Mouse (Mus musculus) ovary, adult 10 weeks (tissue): ENCODE measurements around the gene Arhgap11a. TPM values are rescaled to one million over a fixed set of nuclear protein-coding genes. Genes with fewer than 3 reads are reported as not detected.

Source experiments
- polyA plus RNA-seq: library from polyadenylated mRNA; stranded (reverse); fragments of 350-450 nt; fragmentation: Illumina TruSeq; extraction: RNeasy Lipid Tissue Mini Kit (QIAGEN cat#74804); gene quantifications from one replicate; pipeline ENCODE4 v1.2.3, GENCODE M21; 2014

The Arhgap11a gene
- polyA plus RNA-seq = 41.2 TPM

DNA sequence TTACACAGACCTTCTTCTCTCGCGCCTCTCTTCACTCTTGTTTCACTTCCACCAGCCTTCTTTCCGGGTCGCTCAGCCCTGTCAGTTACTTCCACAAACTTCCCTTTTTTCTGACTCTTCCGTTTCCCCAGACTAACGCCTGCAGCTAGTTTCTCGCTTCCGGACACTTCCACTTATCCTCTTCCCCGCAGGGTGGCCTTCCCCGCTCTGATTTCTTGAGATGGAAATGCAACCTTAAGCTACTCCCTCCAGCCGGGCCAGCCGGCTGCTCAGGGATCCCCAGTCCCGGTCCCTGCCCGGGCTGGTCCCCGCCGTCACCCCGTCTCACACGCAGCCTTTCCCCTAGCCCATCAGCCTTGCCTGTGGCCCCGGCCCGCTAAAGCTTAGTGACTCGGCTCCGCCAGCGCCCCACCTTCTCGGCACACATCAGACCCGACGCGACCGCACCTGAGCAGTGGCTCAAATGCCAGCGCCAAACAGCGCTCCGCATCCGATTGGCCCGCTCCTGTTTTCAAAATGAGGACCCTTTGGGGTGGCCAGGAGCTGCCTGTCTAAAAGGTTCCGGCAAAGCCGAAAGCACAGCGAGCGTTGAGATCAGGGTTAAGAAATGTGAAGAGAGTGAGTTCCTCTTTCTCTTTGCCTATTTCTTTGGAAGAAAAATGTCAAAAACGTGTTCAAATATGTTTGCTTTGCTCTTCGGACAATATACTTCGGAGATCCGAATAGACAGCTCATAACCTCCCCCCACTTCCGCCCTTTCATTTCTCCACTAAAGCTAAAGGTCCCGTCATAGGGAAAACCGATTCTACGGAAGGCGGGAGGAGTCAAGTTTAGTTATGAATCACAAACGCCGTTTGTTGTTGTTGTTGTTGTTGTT is at the start of gene Arhgap11a:
Gene Arhgap11a (minus strand): TSS at position 417 of the 877 bp plus-strand sequence.

GRCm38 (mm10) chr2:113828943-113829882 is 19.2 kb downstream of the Arhgap11a start, which contains the start of gene Scg5:
Gene Scg5, minus strand, starts transcription at chr2:113829121.

Other genes with a start within 250 kb of the Arhgap11a start
- 83.2 TPM for gene Grem1, start 90.0 kb downstream of the Arhgap11a start, polyA plus RNA-seq
- gene Scg5, start 19.5 kb downstream of the Arhgap11a start, polyA plus RNA-seq = 16.4 TPM
- not detected for gene Gjd2, start 165.0 kb upstream of the Arhgap11a start, polyA plus RNA-seq
- gene Actc1, start 204.9 kb upstream of the Arhgap11a start, polyA plus RNA-seq = 0.31 TPM